Mouse (Mus musculus) erythroblast, adult 5-6 weeks (primary cell): ENCODE measurements around the gene Nr0b2. TPM values are rescaled to one million over a fixed set of nuclear protein-coding genes. Genes with fewer than 3 reads are reported as not detected.
A peak's percentile ranks its signal among the peaks of the same experiment; 100 is the strongest.

ENCODE experiments used
- ATAC-seq: replicated peaks from 2 replicates; pipeline ENCODE4 v1.8.0; 2016; ENCODE audit warnings: moderate number of reproducible peaks, mild to moderate bottlenecking, moderate TSS enrichment, inconsistent platforms; ENCODE audit not compliant: poor library complexity, low FRiP score, severe bottlenecking
- total RNA-seq, 2 experiments: library from RNA; stranded (forward) in 1 of 2; stranded (reverse) in 1 of 2; fragments of 150-400 nt in 1 of 2; fragments of 200-764, 138-1000 nt in 1 of 2; gene quantifications; 2 replicates each; pipeline versions ENCODE4 v1.2.3 to v1.2.4; 2015 to 2017; ENCODE audit warnings: low replicate concordance in 2 of 2

The Nr0b2 gene
- total RNA-seq, 2 experiments from 2014 or later, result not detected

DNA sequence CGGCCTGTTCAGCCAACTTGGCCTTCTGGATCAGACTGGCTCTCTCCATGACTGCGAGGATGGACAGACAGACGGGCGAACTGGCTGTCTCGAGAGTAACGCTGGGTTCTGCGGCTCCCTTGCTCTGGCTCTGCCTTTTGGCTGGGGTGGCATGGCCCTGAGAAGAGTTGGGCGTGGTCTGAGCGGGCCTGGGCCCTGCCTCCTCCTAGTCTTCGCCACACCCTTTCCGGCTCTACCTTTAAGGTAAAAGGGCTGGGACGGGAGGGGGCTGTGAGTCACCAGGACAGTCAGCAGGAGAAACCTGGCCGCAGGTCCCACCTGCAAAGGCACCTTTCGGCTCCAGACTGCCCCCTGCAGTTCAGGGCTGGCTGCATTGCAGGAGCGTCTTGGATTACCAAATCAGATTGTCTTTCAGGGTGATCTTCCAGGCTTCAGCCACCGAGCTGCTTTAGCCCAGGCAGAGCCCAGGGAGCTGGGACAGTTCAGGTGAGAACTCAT, 48.6 kb downstream of the Nr0b2 start, which contains the start of gene Sfn:
Gene Sfn (minus strand): TSS at position 448 of the 498 bp plus-strand sequence.
- peak; percentile 21; the same call in 1 of the 2 replicates for ATAC-seq

DNA sequence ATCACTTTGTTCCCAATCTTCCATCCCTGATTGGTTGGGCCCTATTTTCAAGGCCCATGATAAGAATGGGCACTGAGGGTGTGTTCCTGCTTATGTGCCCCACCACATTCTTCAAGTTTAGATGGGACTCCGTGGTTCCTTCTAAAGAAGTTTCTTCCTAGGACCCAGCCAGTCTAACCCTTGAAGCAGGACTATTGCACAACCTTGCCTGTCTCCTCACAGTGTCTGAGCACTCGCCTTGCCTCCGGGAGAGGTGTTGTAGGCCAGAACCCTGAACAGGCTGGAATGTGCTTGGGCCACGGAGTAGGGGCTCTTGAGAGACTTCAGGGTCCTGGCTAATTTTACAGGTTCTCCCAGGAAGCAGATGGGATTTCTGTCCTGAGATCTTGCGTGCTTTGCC, 49.9 kb downstream of the Nr0b2 start:
- ATAC-seq, result no peak

DNA sequence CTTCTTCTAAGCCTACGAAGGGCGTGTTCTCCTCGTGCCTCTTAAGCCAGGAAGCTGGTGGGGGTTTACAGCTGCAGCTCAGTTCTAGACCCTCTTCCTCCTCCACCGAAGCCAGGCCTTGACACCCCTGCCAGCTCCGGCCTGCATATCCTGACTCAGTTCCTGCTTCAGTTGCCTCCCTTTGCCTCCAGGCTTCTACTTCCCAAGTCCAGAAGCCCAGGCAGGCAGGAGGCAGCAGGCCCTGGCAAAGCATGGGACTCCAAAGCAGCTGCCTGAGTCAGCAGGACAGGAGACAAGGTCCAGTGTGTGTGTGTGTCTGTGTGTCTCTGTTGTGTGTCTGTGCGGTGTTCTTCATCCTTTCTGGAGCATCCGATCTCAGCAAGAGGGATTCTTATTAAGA, 51.0 kb downstream of the Nr0b2 start:
- no peak for ATAC-seq

DNA sequence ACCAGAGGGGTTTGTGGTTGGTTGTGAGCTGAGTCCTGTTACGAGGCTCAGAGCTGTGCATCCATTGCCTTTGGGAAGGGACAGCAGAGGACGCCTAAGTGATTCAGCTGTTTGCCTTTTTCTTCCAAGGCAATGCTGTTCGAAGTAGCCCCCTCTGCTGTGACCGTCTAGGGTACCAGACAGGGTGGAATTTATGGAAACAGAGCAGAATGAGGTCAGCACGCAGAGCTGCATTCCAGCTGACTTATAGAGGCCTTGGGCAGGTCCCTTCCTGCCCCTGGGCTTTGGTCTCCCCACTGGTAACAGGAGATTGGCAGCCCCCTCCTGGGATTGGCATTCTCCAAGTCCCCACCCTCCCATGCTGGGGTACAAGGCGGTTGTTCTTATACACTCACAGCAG, 51.7 kb downstream of the Nr0b2 start:
- ATAC-seq, result no peak

DNA sequence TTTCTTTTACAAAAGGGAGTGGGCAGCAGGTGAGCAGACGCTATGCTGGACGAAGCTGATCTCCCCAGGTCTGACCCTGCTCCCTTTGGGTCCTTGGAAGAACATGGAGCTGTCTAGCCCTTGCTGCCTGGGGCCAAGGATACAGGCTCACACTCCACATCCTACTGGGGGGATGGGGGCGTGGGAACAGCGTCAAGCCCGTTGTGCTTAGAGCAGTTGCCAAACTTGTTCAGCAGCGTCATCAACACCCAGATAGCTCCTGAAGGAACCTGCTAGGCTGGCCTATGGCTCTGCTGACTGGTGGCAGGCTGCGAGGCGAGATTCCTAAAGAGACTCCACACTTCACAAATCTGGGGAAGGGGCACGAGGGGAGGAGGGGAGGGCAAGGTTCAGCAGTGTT, 52.2 kb downstream of the Nr0b2 start:
- ATAC-seq, result no peak

Other genes with a start within 250 kb of the Nr0b2 start
- 8.6 and 9.6 TPM in 2 replicates for gene Wdtc1, start 199.9 kb upstream of the Nr0b2 start, total RNA-seq (2015; ENCODE audit: low replicate concordance)
- gene Wdtc1, start 199.9 kb upstream of the Nr0b2 start, total RNA-seq (2017; ENCODE audit: low replicate concordance), result 8.4 and 18.3 TPM in 2 replicates
- gene Slc9a1, start 183.7 kb upstream of the Nr0b2 start, total RNA-seq (2015; ENCODE audit: low replicate concordance), result 6.5 and 9.8 TPM in 2 replicates
- 5.9 and 8.3 TPM in 2 replicates for gene Slc9a1, start 183.7 kb upstream of the Nr0b2 start, total RNA-seq (2017; ENCODE audit: low replicate concordance)
- gene Tent5b, start 73.2 kb upstream of the Nr0b2 start, total RNA-seq (2015; ENCODE audit: low replicate concordance), result not detected in 2 replicates
- not detected in 2 replicates for gene Tent5b, start 73.2 kb upstream of the Nr0b2 start, total RNA-seq (2017; ENCODE audit: low replicate concordance)
- not detected in 2 replicates for gene Trnp1, start 54.8 kb upstream of the Nr0b2 start, total RNA-seq (2015; ENCODE audit: low replicate concordance)
- not detected in 2 replicates for gene Trnp1, start 54.8 kb upstream of the Nr0b2 start, total RNA-seq (2017; ENCODE audit: low replicate concordance)
- not detected in 2 replicates for gene Kdf1, start 34.4 kb upstream of the Nr0b2 start, total RNA-seq (2015; ENCODE audit: low replicate concordance)
- gene Kdf1, start 34.4 kb upstream of the Nr0b2 start, total RNA-seq (2017; ENCODE audit: low replicate concordance), result not detected in 2 replicates
- 31.5 and 51.8 TPM in 2 replicates for gene Nudc, start 7.4 kb upstream of the Nr0b2 start, total RNA-seq (2015; ENCODE audit: low replicate concordance)
- gene Nudc, start 7.4 kb upstream of the Nr0b2 start, total RNA-seq (2017; ENCODE audit: low replicate concordance), result 35.4 and 80.4 TPM in 2 replicates
- gene Gpatch3, start 21.4 kb downstream of the Nr0b2 start, total RNA-seq (2015; ENCODE audit: low replicate concordance), result 0.84 TPM in 1 of 2 replicates, not detected in the other
- gene Gpatch3, start 21.4 kb downstream of the Nr0b2 start, total RNA-seq (2017; ENCODE audit: low replicate concordance), result 9.7 and 26.5 TPM in 2 replicates
- 1.7 and 3.1 TPM in 2 replicates for gene Gpn2, start 31.0 kb downstream of the Nr0b2 start, total RNA-seq (2015; ENCODE audit: low replicate concordance)
- gene Gpn2, start 31.0 kb downstream of the Nr0b2 start, total RNA-seq (2017; ENCODE audit: low replicate concordance), result 1.3 and 11.2 TPM in 2 replicates
- 0.84 TPM in 1 of 2 replicates, not detected in the other for gene Sfn, start 48.8 kb downstream of the Nr0b2 start, total RNA-seq (2015; ENCODE audit: low replicate concordance)
- 0.28 and 1.5 TPM in 2 replicates for gene Sfn, start 48.8 kb downstream of the Nr0b2 start, total RNA-seq (2017; ENCODE audit: low replicate concordance)
- 4.4 and 8.8 TPM in 2 replicates for gene Zdhhc18, start 96.8 kb downstream of the Nr0b2 start, total RNA-seq (2015; ENCODE audit: low replicate concordance)
- gene Zdhhc18, start 96.8 kb downstream of the Nr0b2 start, total RNA-seq (2017; ENCODE audit: low replicate concordance), result 3.8 and 8.8 TPM in 2 replicates
- 0.84 and 8.1 TPM in 2 replicates for gene Pigv, start 119.3 kb downstream of the Nr0b2 start, total RNA-seq (2015; ENCODE audit: low replicate concordance)
- 1.1 and 1.7 TPM in 2 replicates for gene Pigv, start 119.3 kb downstream of the Nr0b2 start, total RNA-seq (2017; ENCODE audit: low replicate concordance)
- 31.1 and 41.2 TPM in 2 replicates for gene Arid1a, start 203.4 kb downstream of the Nr0b2 start, total RNA-seq (2015; ENCODE audit: low replicate concordance)
- gene Arid1a, start 203.4 kb downstream of the Nr0b2 start, total RNA-seq (2017; ENCODE audit: low replicate concordance), result 21.9 and 27.2 TPM in 2 replicates